Mouse (Mus musculus): ENCODE data around the gene Galns.
A peak's percentile ranks its signal among the peaks of the same experiment; 100 is the strongest.

Galns gene

GRCm38 (mm10) chr8:122611295-122612133 is at the start of gene Galns, which contains the start of gene Trappc2l:
Galns (minus strand) TSS chr8:122611463.
Trappc2l (plus strand) TSS chr8:122611640.
- DNase-seq (ENCODE audit: low read depth, low spot score), result peak; percentile 98

GRCm38 (mm10) chr8:122660022-122660421 is 48.8 kb upstream of the Galns start:
- DNase-seq (ENCODE audit: low read depth, low spot score), result no peak

- DNase-seq (ENCODE audit: low read depth, low spot score), result no peak
Observed at GRCm38 (mm10) chr8:122658807-122659160, 47.5 kb upstream of the Galns start.

- peak; percentile 65 for DNase-seq (ENCODE audit: low read depth, low spot score)
Observed at GRCm38 (mm10) chr8:122658149-122658806, 47.0 kb upstream of the Galns start.

GRCm38 (mm10) chr8:122656056-122656999 is 45.1 kb upstream of the Galns start:
- DNase-seq (ENCODE audit: low read depth, low spot score), result peak; percentile 38

GRCm38 (mm10) chr8:122654768-122655167 is 43.5 kb upstream of the Galns start:
- DNase-seq (ENCODE audit: low read depth, low spot score), result peak; percentile 26

- no peak for DNase-seq (ENCODE audit: low read depth, low spot score)
Observed at GRCm38 (mm10) chr8:122652643-122653042, 41.4 kb upstream of the Galns start.

GRCm38 (mm10) chr8:122651326-122651921 is 40.2 kb upstream of the Galns start:
- DNase-seq (ENCODE audit: low read depth, low spot score), result no peak

- DNase-seq (ENCODE audit: low read depth, low spot score), result no peak
Observed at GRCm38 (mm10) chr8:122648192-122648970, 37.1 kb upstream of the Galns start.

- DNase-seq (ENCODE audit: low read depth, low spot score), result no peak
Observed at GRCm38 (mm10) chr8:122646337-122646736, 35.1 kb upstream of the Galns start.

GRCm38 (mm10) chr8:122644175-122644954 is 33.1 kb upstream of the Galns start:
- no peak for DNase-seq (ENCODE audit: low read depth, low spot score)

GRCm38 (mm10) chr8:122642071-122642470 is 30.8 kb upstream of the Galns start:
- peak; percentile 91 for DNase-seq (ENCODE audit: low read depth, low spot score)

- no peak for DNase-seq (ENCODE audit: low read depth, low spot score)
Observed at GRCm38 (mm10) chr8:122641406-122641805, 30.1 kb upstream of the Galns start.

GRCm38 (mm10) chr8:122640825-122641224 is 29.6 kb upstream of the Galns start:
- DNase-seq (ENCODE audit: low read depth, low spot score), result no peak

GRCm38 (mm10) chr8:122639521-122640248 is 28.4 kb upstream of the Galns start:
- DNase-seq (ENCODE audit: low read depth, low spot score), result peak; percentile 41

GRCm38 (mm10) chr8:122638601-122639000 is 27.3 kb upstream of the Galns start:
- no peak for DNase-seq (ENCODE audit: low read depth, low spot score)

GRCm38 (mm10) chr8:122637230-122637629 is 26.0 kb upstream of the Galns start:
- DNase-seq (ENCODE audit: low read depth, low spot score), result no peak

- DNase-seq (ENCODE audit: low read depth, low spot score), result no peak
Observed at GRCm38 (mm10) chr8:122636803-122637175, 25.5 kb upstream of the Galns start.
